ENCODE assay signal across 8 mouse cellular contexts in the genomic region with DNA sequence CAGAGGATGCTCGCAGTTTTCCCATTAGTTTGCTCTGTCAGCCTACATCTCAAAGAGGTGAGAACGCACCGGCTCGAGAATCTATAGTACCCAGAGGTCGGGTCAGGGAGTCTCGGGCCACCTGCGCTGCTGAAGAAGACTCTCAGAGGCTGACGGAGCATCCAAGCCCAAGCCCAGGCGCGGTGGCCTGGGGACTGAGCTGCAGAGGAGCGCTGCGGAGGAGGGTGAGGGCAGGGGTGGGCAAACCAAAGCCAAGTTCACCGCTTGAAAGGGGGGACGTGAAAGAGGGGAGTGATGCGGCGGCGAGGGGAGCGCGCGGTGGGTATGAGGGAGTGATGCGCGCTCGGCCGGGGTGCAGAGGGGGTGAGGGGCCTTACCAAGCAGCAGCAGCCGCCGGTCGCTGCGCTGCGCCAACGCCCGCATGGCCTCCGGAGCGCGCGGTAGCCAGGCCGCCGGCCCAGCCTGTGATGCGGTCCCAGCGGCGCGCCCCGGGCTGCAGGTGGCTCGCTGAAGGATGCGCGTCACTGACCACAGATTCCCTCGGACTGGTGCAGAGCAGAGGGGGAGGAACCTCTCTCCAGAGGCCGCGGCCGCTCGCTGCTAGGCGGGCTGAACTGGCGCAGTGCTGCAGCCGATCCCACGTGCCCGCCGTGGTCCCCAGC. TPM values are rescaled to one million over a fixed set of nuclear protein-coding genes. Genes with fewer than 3 reads are reported as not detected.
A peak's percentile ranks its signal among the peaks of the same experiment; 100 is the strongest.
DNase-seq lines count a peak whose midpoint lies in the region; ATAC-seq and TF ChIP-seq lines count a peak whose summit lies in the region.

A gene (minus strand): TSS at position 647 of the 662 bp plus-strand sequence.

- no peaks in the 10 kb centered on the region for H3K36me3 ChIP-seq in CH12.LX (replicated peaks in 1 of 2; ENCODE audit: control insufficient read depth in 1 of 2, insufficient read depth in 1 of 2, low read length in 1 of 2)
- H3K36me3 ChIP-seq in limb, embryonic 10.5 days, result no peaks in the 10 kb centered on the region
- no peaks in the 10 kb centered on the region for H3K36me3 ChIP-seq in midbrain, embryonic 14.5 days (ENCODE audit: control insufficient read depth, insufficient read depth, low read length)
- no peaks in the 10 kb centered on the region for H3K36me3 ChIP-seq in splenic B cell, adult 2 months (ENCODE audit: control insufficient read depth, insufficient read depth, low read length, poor library complexity, severe bottlenecking)

- 1% methylated on average over 56 of the region's 56 CpGs for WGBS in limb, embryonic 10.5 days
- under 1% methylated on average over 56 of the region's 56 CpGs for WGBS in midbrain, embryonic 14.5 days

- DNase-seq in adrenal gland, adult 2 months, result peak; percentile 17
- no peak for DNase-seq in adrenal gland, adult 8-10 months
- peak; percentile 84 for DNase-seq in CH12.LX (ENCODE audit: extremely low read depth)
- DNase-seq in embryo, embryonic 10 days (ENCODE audit: low spot score), result peak; percentile 78
- DNase-seq in heart, postnatal 4 days, result peak; percentile 20
- DNase-seq in limb, embryonic 10.5 days (ENCODE audit: low spot score), result peak; percentile 71
- peak; percentile 64 for DNase-seq in midbrain, embryonic 14.5 days
- DNase-seq in splenic B cell, adult 2 months (ENCODE audit: low read depth, low spot score), result peak; percentile 82

- H3K4me2 ChIP-seq in CH12.LX (ENCODE audit: insufficient read depth, low read depth, poor library complexity, severe bottlenecking), result peak within 1 kb of the TSS; percentile 83
- peak within 1 kb of the TSS; percentile 85 for H3K4me2 ChIP-seq in midbrain, embryonic 14.5 days (ENCODE audit: low read length)

- no peaks in the 10 kb centered on the region for H3K79me2 ChIP-seq in CH12.LX (replicated peaks; ENCODE audit: control insufficient read depth, extremely low read depth, insufficient read depth, poor library complexity, severe bottlenecking)

- TF ChIP-seq RAD21 in CH12.LX (IDR thresholded peaks at IDR 0.05; ENCODE audit: low read depth, low read length), result no peak

- H3K27me3 ChIP-seq in CH12.LX (replicated peaks), result peaks cover 31% of the 10 kb centered on the region
- peaks cover 56% of the 10 kb centered on the region for H3K27me3 ChIP-seq in limb, embryonic 10.5 days (ENCODE audit: low read depth, poor library complexity, severe bottlenecking)
- H3K27me3 ChIP-seq in midbrain, embryonic 14.5 days (ENCODE audit: control insufficient read depth, insufficient read depth, low read length), result peaks cover 34% of the 10 kb centered on the region
- H3K27me3 ChIP-seq in splenic B cell, adult 2 months (ENCODE audit: control insufficient read depth, insufficient read depth, low read length, poor library complexity, severe bottlenecking), result no peaks in the 10 kb centered on the region

- no peak within 1 kb of the TSS for H3K9ac ChIP-seq in CH12.LX (ENCODE audit: insufficient read depth, low read depth)
- peak within 1 kb of the TSS; percentile 59 for H3K9ac ChIP-seq in midbrain, embryonic 14.5 days (replicated peaks; ENCODE audit: low read length)

- in situ Hi-C loops in CH12.LX (cut with MboI; ENCODE audit: low pct_ligation_motif_present, low pct_unique_long_range_greater_than_20kb, low sequenced_read_pairs), result loop anchor here (5.0 kb wide), 1 partner anchor 68 kb away; no protein-coding TSS in a partner anchor

- peak; percentile 63 for TF ChIP-seq POLR2A in CH12.LX (IDR thresholded peaks at IDR 0.05; ENCODE audit: low read depth, low read length)

- no peak within 1 kb of the TSS for H3K27ac ChIP-seq in CH12.LX (ENCODE audit: insufficient read depth, low read depth)
- no peak within 1 kb of the TSS for H3K27ac ChIP-seq in limb, embryonic 10.5 days
- H3K27ac ChIP-seq in midbrain, embryonic 14.5 days (replicated peaks; ENCODE audit: low read depth, low read length), result no peak within 1 kb of the TSS

- H3K4me1 ChIP-seq in CH12.LX (ENCODE audit: control insufficient read depth in 1 of 2, insufficient read depth in 2 of 2), result peaks cover 3 to 30% of the 10 kb centered on the region in 2 experiments; a peak in 2 of 4 replicates
- peaks cover 10% of the 10 kb centered on the region for H3K4me1 ChIP-seq in limb, embryonic 10.5 days
- H3K4me1 ChIP-seq in midbrain, embryonic 14.5 days (ENCODE audit: control insufficient read depth, insufficient read depth, low read length), result peaks cover 3% of the 10 kb centered on the region; the same call in 1 of the 2 replicates

- dilution Hi-C loops in CH12.LX (cut with MboI; ENCODE audit: extremely low pct_ligation_motif_present, extremely low pct_unique_long_range_greater_than_20kb, low sequenced_read_pairs), result no loop called here

- no peak for TF ChIP-seq CTCF in CH12.LX (conservative IDR thresholded peaks at IDR 0.05 in 1 of 2, IDR thresholded peaks at IDR 0.05 in 1 of 2; ENCODE audit: low read depth in 2 of 2, low read length in 2 of 2)

- ATAC-seq in midbrain, embryonic 14.5 days (ENCODE audit: low FRiP score, low TSS enrichment), result peak; percentile 37; the same call in 1 of the 2 replicates

- H3K9me3 ChIP-seq in CH12.LX (replicated peaks; ENCODE audit: low read length), result peaks cover 10% of the 10 kb centered on the region
- H3K9me3 ChIP-seq in limb, embryonic 10.5 days (replicated peaks), result no peaks in the 10 kb centered on the region
- no peaks in the 10 kb centered on the region for H3K9me3 ChIP-seq in midbrain, embryonic 14.5 days (ENCODE audit: control insufficient read depth, low read length)

- peak within 1 kb of the TSS in 2 of 3 experiments; percentile 44 to 51 for H3K4me3 ChIP-seq in CH12.LX (replicated peaks in 1 of 3; ENCODE audit: low read depth in 2 of 3, low read length in 2 of 3, poor library complexity in 1 of 3)
- peak within 1 kb of the TSS; percentile 52 for H3K4me3 ChIP-seq in limb, embryonic 10.5 days
- H3K4me3 ChIP-seq in midbrain, embryonic 14.5 days (replicated peaks; ENCODE audit: low read depth, low read length), result peak within 1 kb of the TSS; percentile 45

- TF ChIP-seq EP300 in CH12.LX (IDR thresholded peaks at IDR 0.05; ENCODE audit: low read length), result 0 out of 2 replicates have a peak, but pooled peaks have one; percentile 8

TF ChIP-seq in CH12.LX, 34 proteins besides CTCF, POLR2A, EP300 and RAD21:
- TF ChIP-seq TCF12 (IDR thresholded peaks at IDR 0.05; ENCODE audit: low read depth, low read length) (peak; percentile 67), SMC3 (IDR thresholded peaks at IDR 0.05; ENCODE audit: low read depth, low read length) (no peak), CHD2 (IDR thresholded peaks at IDR 0.05; ENCODE audit: low read length) (no peak), BHLHE40 (IDR thresholded peaks at IDR 0.05; ENCODE audit: low read depth, low read length) (peak; percentile 68), E2F4 (IDR thresholded peaks at IDR 0.05; ENCODE audit: insufficient replicate concordance, low read depth, low read length) (no peak), ZC3H11A (IDR thresholded peaks at IDR 0.05; ENCODE audit: low read depth, low read length) (no peak), MAFK (IDR thresholded peaks at IDR 0.05; ENCODE audit: insufficient replicate concordance, low read length) (no peak), RCOR1 (conservative IDR thresholded peaks at IDR 0.05; ENCODE audit: low read depth, low read length) (no peak), MYC (IDR thresholded peaks at IDR 0.05; ENCODE audit: low read depth, low read length) (no peak; the same call in 1 of the 2 replicates), HCFC1 (IDR thresholded peaks at IDR 0.05; ENCODE audit: low read depth, low read length) (no peak), POLR2AphosphoS2 (IDR thresholded peaks at IDR 0.05; ENCODE audit: low read depth, low read length) (no peak), JUN (IDR thresholded peaks at IDR 0.05; ENCODE audit: insufficient read depth, low read depth, low read length) (no peak), MAZ (IDR thresholded peaks at IDR 0.05; ENCODE audit: low read depth, low read length) (no peak), TBP (conservative IDR thresholded peaks at IDR 0.05; ENCODE audit: low read depth, low read length) (0 out of 2 replicates have a peak, but pooled peaks have one; percentile 20), MAX (IDR thresholded peaks at IDR 0.05; ENCODE audit: low read length) (peak; percentile 83; the same call in 1 of the 2 replicates), CHD1 (IDR thresholded peaks at IDR 0.05; ENCODE audit: low read depth, low read length) (no peak), ZMIZ1 (IDR thresholded peaks at IDR 0.05; ENCODE audit: low read depth, low read length) (no peak; the same call in 1 of the 2 replicates), UBTF (IDR thresholded peaks at IDR 0.05; ENCODE audit: low read depth, low read length) (peak; percentile 98), NRF1 (IDR thresholded peaks at IDR 0.05; ENCODE audit: low read depth, low read length) (peak; percentile 49), ZNF384 (IDR thresholded peaks at IDR 0.05; ENCODE audit: low read depth, low read length) (no peak), ETS1 (conservative IDR thresholded peaks at IDR 0.05; ENCODE audit: low read depth, low read length) (no peak), USF2 (conservative IDR thresholded peaks at IDR 0.05; ENCODE audit: low read depth, low read length) (no peak), GABPA (IDR thresholded peaks at IDR 0.05; ENCODE audit: insufficient replicate concordance, low read depth, low read length) (no peak), KAT2A (IDR thresholded peaks at IDR 0.05; ENCODE audit: insufficient replicate concordance, low read length) (no peak), JUND (conservative IDR thresholded peaks at IDR 0.05; ENCODE audit: low read depth, low read length) (no peak), USF1 (IDR thresholded peaks at IDR 0.05; ENCODE audit: low read depth, low read length) (no peak), IRF4 (IDR thresholded peaks at IDR 0.05; ENCODE audit: low read depth, low read length) (no peak; the same call in 1 of the 2 replicates), MXI1 (IDR thresholded peaks at IDR 0.05; ENCODE audit: low read depth, low read length) (peak; percentile 75; the same call in 1 of the 2 replicates), ZKSCAN1 (IDR thresholded peaks at IDR 0.05; ENCODE audit: borderline replicate concordance, low read depth, low read length) (no peak), NELFE (IDR thresholded peaks at IDR 0.05; ENCODE audit: low read depth, low read length) (no peak)

RNA-seq across cellular contexts. Expression of the gene that starts here (rescaled TPM):
- under 1 TPM; 0.24 to 0.35 TPM for total RNA-seq in adrenal gland, adult 2 months (2021)
- polyA plus RNA-seq in adrenal gland, adult 2 months (2012; rRNA removed), result 0.07 and 0.15 TPM in 2 replicates
- under 1 TPM; 0.49 to 0.93 (median 0.67) TPM for total RNA-seq in adrenal gland, adult 8-10 months (2022)
- 0.76 TPM in 2 replicates for total RNA-seq in CH12.LX (2012; rRNA removed)
- total RNA-seq in CH12.LX (2014; rRNA removed), result 3.2 and 3.3 TPM in 2 replicates
- polyA plus RNA-seq in CH12.LX (2012; ENCODE audit: insufficient read length, low read depth), result 2.0 and 2.3 TPM in 2 replicates
- not detected for total RNA-seq in heart, postnatal 4 days (2021)
- polyA plus RNA-seq in limb, embryonic 10.5 days (2016; fragmentation: Nextera tagmentation; extraction: Ambion mirVana), result 0.05 TPM in 1 of 2 replicates, not detected in the other
- polyA plus RNA-seq in midbrain, embryonic 14.5 days (2014; fragmentation: Nextera tagmentation; extraction: Ambion mirVana), result 0.27 and 0.34 TPM in 2 replicates

Comparison
In these comparisons a context has a peak if more than half of its experiments do, and no peak if none do; other contexts are left out.
1. Peak in DNase-seq in adrenal gland, adult 2 months; RNA of the gene not detected or under 1 TPM.
2. Peak in DNase-seq in heart, postnatal 4 days; RNA of the gene not detected or under 1 TPM.
3. Peak in DNase-seq and H3K4me3 ChIP-seq in limb, embryonic 10.5 days; RNA of the gene not detected or under 1 TPM.
4. Peak in DNase-seq, ATAC-seq, H3K4me3 ChIP-seq, H3K9ac ChIP-seq and H3K4me2 ChIP-seq in midbrain, embryonic 14.5 days; RNA of the gene not detected or under 1 TPM.